Mouse (Mus musculus) forebrain, embryonic 16.5 days (tissue): Measurements from ENCODE around the gene Gm11627. TPM values are rescaled to one million over a fixed set of nuclear protein-coding genes. Genes with fewer than 3 reads are reported as not detected.
"Not testable (repeated sequence)": the region's sequence is repeated elsewhere in the genome, so short reads cannot be mapped to it uniquely, and the experiment has no call there.

Experiments
- ATAC-seq: fragments of 200-750 bp; cut with Nextera tagmentation; 2 replicates; pipeline ENCODE4 v1.8.0; 2017; ENCODE audit warnings: mild to moderate bottlenecking, moderate library complexity
- H3K27ac ChIP-seq: fragments of 300-500 bp; sonication (generic); 2 replicates; pipeline ENCODE4 v1.5.1; 2014; ENCODE audit warnings: low read length, control low read depth
- H3K27me3 ChIP-seq: fragments of 300-500 bp; sonication (generic); replicated peaks from 2 replicates; pipeline ENCODE4 v1.6.1; 2014; ENCODE audit warnings: low read length; ENCODE audit not compliant: control insufficient read depth, insufficient read depth
- H3K36me3 ChIP-seq: fragments of 300-500 bp; sonication (generic); 2 replicates; pipeline ENCODE4 v1.6.1; 2014; ENCODE audit not compliant: control insufficient read depth, insufficient read depth
- H3K4me1 ChIP-seq: fragments of 300-500 bp; sonication (generic); replicated peaks from 2 replicates; pipeline ENCODE4 v1.6.1; 2014; ENCODE audit warnings: low read length; ENCODE audit not compliant: control insufficient read depth, insufficient read depth
- H3K4me2 ChIP-seq: fragments of 300-500 bp; sonication (generic); 2 replicates; pipeline ENCODE4 v1.6.1; 2014; ENCODE audit warnings: mild to moderate bottlenecking, low read length, control low read depth
- H3K4me3 ChIP-seq: fragments of 300-500 bp; sonication (generic); replicated peaks from 2 replicates; pipeline ENCODE4 v1.5.1; 2014; ENCODE audit warnings: mild to moderate bottlenecking, low read length, control low read depth
- H3K9ac ChIP-seq: fragments of 300-500 bp; sonication (generic); replicated peaks from 2 replicates; pipeline ENCODE4 v1.6.1; 2014; ENCODE audit warnings: low read depth, low read length, control low read depth
- H3K9me3 ChIP-seq: fragments of 300-500 bp; sonication (generic); 2 replicates; pipeline ENCODE4 v1.6.1; 2016; ENCODE audit warnings: low read length; ENCODE audit not compliant: control insufficient read depth
- WGBS: fragments of 180-500 bp; shearing (Covaris S2); extraction: QIAGEN DNeasy Blood & Tissue Kit; methylation state at CpG from one replicate; pipeline ENCODE4 v1.1.7; 2014; 5-methylcytosine and 5-hydroxymethylcytosine counted together
- polyA plus RNA-seq: library from polyadenylated mRNA; unstranded; fragments of >200 nt; fragmentation: Nextera tagmentation; extraction: Ambion mirVana; gene quantifications from 2 replicates; pipeline ENCODE4 v1.2.1, GENCODE M21; 2015

Gene Gm11627
- polyA plus RNA-seq, 1 experiment from 2014 or later = 6.4 TPM

GRCm38 (mm10) chr11:102610260-102610659 is 31.0 kb upstream of the Gm11627 start:
- H3K4me2 ChIP-seq = no peak overlapping the region
- H3K27ac ChIP-seq = no peak overlapping the region
- 13% methylated on average over 4 of the region's 4 CpGs for WGBS

GRCm38 (mm10) chr11:102609483-102609882 is 30.2 kb upstream of the Gm11627 start:
- H3K36me3 ChIP-seq = no peaks in the 10 kb centered on the region
- 32% methylated on average over 8 of the region's 8 CpGs for WGBS
- no peaks in the 10 kb centered on the region for H3K9me3 ChIP-seq
- H3K27me3 ChIP-seq = no peaks in the 10 kb centered on the region
- no peak for ATAC-seq
- H3K9ac ChIP-seq = no peak overlapping the region
- no peak overlapping the region for H3K27ac ChIP-seq
- no peak overlapping the region for H3K4me3 ChIP-seq
- H3K4me2 ChIP-seq = no peak overlapping the region
- H3K4me1 ChIP-seq = peaks cover 36% of the 10 kb centered on the region

More at GRCm38 (mm10) chr11:102610260-102610659, 31.0 kb upstream of the Gm11627 start:
- Histone ChIP-seq H3K27me3 (no peaks in the 10 kb centered on the region), H3K9me3 (no peaks in the 10 kb centered on the region), H3K4me1 (peaks cover 36% of the 10 kb centered on the region), H3K36me3 (no peaks in the 10 kb centered on the region), H3K9ac (no peak overlapping the region), H3K4me3 (no peak overlapping the region)
- no peak for ATAC-seq

- peak overlapping the region; percentile 24; the same call in 1 of the 2 replicates for H3K9ac ChIP-seq
- H3K4me1 ChIP-seq = peaks cover 36% of the 10 kb centered on the region
- WGBS = 16% methylated on average over 4 of the region's 4 CpGs
Observed at GRCm38 (mm10) chr11:102608691-102609090, 29.4 kb upstream of the Gm11627 start.

GRCm38 (mm10) chr11:102607686-102608548 is 28.7 kb upstream of the Gm11627 start:
- H3K4me1 ChIP-seq = peaks cover 36% of the 10 kb centered on the region
- no peak overlapping the region for H3K27ac ChIP-seq
- no peaks in the 10 kb centered on the region for H3K9me3 ChIP-seq
- WGBS = 6% methylated on average over 10 of the region's 10 CpGs
- H3K36me3 ChIP-seq = no peaks in the 10 kb centered on the region
- no peak for ATAC-seq
- H3K4me2 ChIP-seq = peak overlapping the region; percentile 71
- H3K27me3 ChIP-seq = no peaks in the 10 kb centered on the region
- H3K9ac ChIP-seq = peak overlapping the region; percentile 24; the same call in 1 of the 2 replicates
- H3K4me3 ChIP-seq = peak overlapping the region; percentile 73

More at GRCm38 (mm10) chr11:102608691-102609090, 29.4 kb upstream of the Gm11627 start:
- H3K36me3 ChIP-seq = no peaks in the 10 kb centered on the region
- no peaks in the 10 kb centered on the region for H3K9me3 ChIP-seq
- peak overlapping the region; percentile 73 for H3K4me3 ChIP-seq
- ATAC-seq = no peak
- no peaks in the 10 kb centered on the region for H3K27me3 ChIP-seq
- peak overlapping the region; percentile 8; the same call in 1 of the 2 replicates for H3K27ac ChIP-seq
- H3K4me2 ChIP-seq = peak overlapping the region; percentile 71

GRCm38 (mm10) chr11:102607201-102607600 is 27.9 kb upstream of the Gm11627 start:
- not testable (repeated sequence) for ATAC-seq, H3K9me3 ChIP-seq, H3K36me3 ChIP-seq, H3K27me3 ChIP-seq
- Histone ChIP-seq H3K27ac (peak overlapping the region; percentile 48), H3K4me1 (peaks cover 36% of the 10 kb centered on the region), H3K4me3 (peak overlapping the region; percentile 73), H3K9ac (peak overlapping the region; percentile 80), H3K4me2 (peak overlapping the region; percentile 71)
- 2% methylated on average over 12 of the region's 12 CpGs for WGBS

GRCm38 (mm10) chr11:102606751-102607171 is 27.5 kb upstream of the Gm11627 start:
- Histone ChIP-seq H3K36me3 (no peaks in the 10 kb centered on the region), H3K9me3 (no peaks in the 10 kb centered on the region), H3K27ac (peak overlapping the region; percentile 48), H3K4me2 (peak overlapping the region; percentile 71), H3K4me1 (peaks cover 36% of the 10 kb centered on the region), H3K4me3 (peak overlapping the region; percentile 73), H3K27me3 (no peaks in the 10 kb centered on the region), H3K9ac (peak overlapping the region; percentile 80)
- WGBS = under 1% methylated on average over 12 of the region's 12 CpGs
- no peak for ATAC-seq

GRCm38 (mm10) chr11:102605553-102606416 is 26.5 kb upstream of the Gm11627 start:
- Histone ChIP-seq H3K9ac (peak overlapping the region; percentile 80), H3K4me2 (peak overlapping the region; percentile 71), H3K27me3 (no peaks in the 10 kb centered on the region), H3K4me1 (peaks cover 32% of the 10 kb centered on the region), H3K4me3 (peak overlapping the region; percentile 73), H3K9me3 (no peaks in the 10 kb centered on the region), H3K27ac (peak overlapping the region; percentile 96), H3K36me3 (no peaks in the 10 kb centered on the region)
- ATAC-seq = no peak
- under 1% methylated on average over 62 of the region's 62 CpGs for WGBS

GRCm38 (mm10) chr11:102604777-102605552 is 25.7 kb upstream of the Gm11627 start:
- H3K27ac ChIP-seq = peak overlapping the region; percentile 96
- peak overlapping the region; percentile 73 for H3K4me3 ChIP-seq
- under 1% methylated on average over 64 of the region's 74 CpGs for WGBS
- H3K4me1 ChIP-seq = peaks cover 26% of the 10 kb centered on the region
- ATAC-seq = peak; percentile 27
- H3K27me3 ChIP-seq = no peaks in the 10 kb centered on the region
- peak overlapping the region; percentile 71 for H3K4me2 ChIP-seq
- no peaks in the 10 kb centered on the region for H3K36me3 ChIP-seq
- H3K9me3 ChIP-seq = no peaks in the 10 kb centered on the region
- peak overlapping the region; percentile 80 for H3K9ac ChIP-seq
